In the genomic region with DNA sequence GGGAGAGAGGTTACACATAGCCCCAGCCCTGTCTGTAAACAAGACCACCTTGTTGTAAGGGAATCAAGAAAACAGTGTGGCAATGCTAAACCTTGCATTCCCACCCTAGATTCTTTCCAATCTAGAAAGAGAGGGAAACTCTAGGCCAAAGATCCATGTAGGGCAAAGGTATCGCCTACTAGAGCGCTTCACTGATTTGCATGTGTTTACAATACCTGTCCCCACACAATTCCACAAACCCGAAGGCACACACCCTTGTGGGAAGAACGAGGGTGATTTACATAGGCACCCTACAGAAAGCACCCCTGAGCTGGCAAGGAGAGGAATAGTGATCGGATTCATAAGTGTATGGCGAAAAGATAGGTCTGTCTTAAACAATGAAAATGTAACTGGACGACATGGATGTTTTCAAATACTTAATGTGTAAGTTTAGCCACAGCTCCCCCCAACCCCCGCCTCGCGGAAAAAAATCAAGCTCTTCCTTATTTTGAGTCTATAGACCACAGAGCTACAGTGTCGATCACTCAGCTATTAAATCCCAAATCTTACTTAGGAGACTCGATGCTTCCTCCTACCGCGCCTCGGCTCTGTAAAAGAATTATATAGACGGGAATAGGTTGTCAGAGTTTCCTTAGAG, we compare ENCODE assay signal across 8 mouse cellular contexts. TPM values are rescaled to one million over a fixed set of nuclear protein-coding genes. Genes with fewer than 3 reads are reported as not detected.
A peak's percentile ranks its signal among the peaks of the same experiment; 100 is the strongest.
DNase-seq lines count a peak whose midpoint lies in the region; ATAC-seq and TF ChIP-seq lines count a peak whose summit lies in the region.

No protein-coding gene starts in this region.

- TF ChIP-seq CTCF in CH12.LX (conservative IDR thresholded peaks at IDR 0.05 in 1 of 2, IDR thresholded peaks at IDR 0.05 in 1 of 2; ENCODE audit: low read depth in 2 of 2, low read length in 2 of 2) = no peak

- dilution Hi-C loops in CH12.LX (cut with MboI; ENCODE audit: extremely low pct_ligation_motif_present, extremely low pct_unique_long_range_greater_than_20kb, low sequenced_read_pairs) = no loop called here

- H3K4me3 ChIP-seq in heart, embryonic 14.5 days (ENCODE audit: control insufficient read depth in 1 of 2, insufficient read depth in 1 of 2, low read depth in 1 of 2, low read length in 2 of 2) = peak overlapping the region; percentile 67 to 80; a peak in 3 of 4 replicates
- H3K4me3 ChIP-seq in CH12.LX (replicated peaks in 1 of 3; ENCODE audit: low read depth in 2 of 3, low read length in 2 of 3, poor library complexity in 1 of 3) = peak overlapping the region; percentile 67 to 84 (median 72)
- H3K4me3 ChIP-seq in hindbrain, embryonic 14.5 days (replicated peaks; ENCODE audit: low read length) = peak overlapping the region; percentile 41

- H3K4me2 ChIP-seq in heart, embryonic 14.5 days (ENCODE audit: low read length) = peak overlapping the region; percentile 92
- H3K4me2 ChIP-seq in CH12.LX (ENCODE audit: insufficient read depth, low read depth, poor library complexity, severe bottlenecking) = peak overlapping the region; percentile 98
- peak overlapping the region; percentile 85 for H3K4me2 ChIP-seq in hindbrain, embryonic 14.5 days (replicated peaks)

- in situ Hi-C loops in CH12.LX (cut with MboI; ENCODE audit: low pct_ligation_motif_present, low pct_unique_long_range_greater_than_20kb, low sequenced_read_pairs) = no loop called here

- no peaks in the 10 kb centered on the region for H3K36me3 ChIP-seq in heart, embryonic 14.5 days (ENCODE audit: control insufficient read depth, insufficient read depth, low read length)
- H3K36me3 ChIP-seq in CH12.LX (replicated peaks in 1 of 2; ENCODE audit: control insufficient read depth in 1 of 2, insufficient read depth in 1 of 2, low read length in 1 of 2) = peaks cover 0 to 9% of the 10 kb centered on the region in 2 experiments
- H3K36me3 ChIP-seq in hindbrain, embryonic 14.5 days (replicated peaks; ENCODE audit: control insufficient read depth, insufficient read depth) = no peaks in the 10 kb centered on the region

- H3K4me1 ChIP-seq in heart, embryonic 14.5 days (ENCODE audit: control insufficient read depth in 2 of 2, insufficient read depth in 2 of 2, low read length in 2 of 2) = peaks cover 2 to 16% of the 10 kb centered on the region in 2 experiments; a peak in 3 of 4 replicates
- peaks cover 19 to 73% of the 10 kb centered on the region in 2 experiments for H3K4me1 ChIP-seq in CH12.LX (ENCODE audit: control insufficient read depth in 1 of 2, insufficient read depth in 2 of 2)
- H3K4me1 ChIP-seq in hindbrain, embryonic 14.5 days (replicated peaks; ENCODE audit: control insufficient read depth, insufficient read depth, low read length) = peaks cover 6% of the 10 kb centered on the region

- peak overlapping the region; percentile 81 for H3K9ac ChIP-seq in heart, embryonic 14.5 days (ENCODE audit: low read length)
- H3K9ac ChIP-seq in CH12.LX (ENCODE audit: insufficient read depth, low read depth) = peak overlapping the region; percentile 36; the same call in 1 of the 2 replicates
- H3K9ac ChIP-seq in hindbrain, embryonic 14.5 days = no peak overlapping the region

- no peak overlapping the region for H3K27ac ChIP-seq in heart, embryonic 14.5 days (replicated peaks in 1 of 2; ENCODE audit: control insufficient read depth in 1 of 2, insufficient read depth in 1 of 2, low read depth in 2 of 2, low read length in 2 of 2)
- no peak overlapping the region for H3K27ac ChIP-seq in CH12.LX (ENCODE audit: insufficient read depth, low read depth)
- H3K27ac ChIP-seq in hindbrain, embryonic 14.5 days = no peak overlapping the region

- no peaks in the 10 kb centered on the region; the same call in 1 of the 2 replicates for H3K79me2 ChIP-seq in CH12.LX (replicated peaks; ENCODE audit: control insufficient read depth, extremely low read depth, insufficient read depth, poor library complexity, severe bottlenecking)

- no peaks in the 10 kb centered on the region for H3K9me3 ChIP-seq in heart, embryonic 14.5 days (ENCODE audit: control insufficient read depth, low read length)
- peaks cover 3% of the 10 kb centered on the region for H3K9me3 ChIP-seq in CH12.LX (replicated peaks; ENCODE audit: low read length)
- no peaks in the 10 kb centered on the region for H3K9me3 ChIP-seq in hindbrain, embryonic 14.5 days (ENCODE audit: control insufficient read depth, low read length)

- ATAC-seq in heart, embryonic 14.5 days (ENCODE audit: insufficient number of reproducible peaks, insufficient read depth, low FRiP score, low read depth) = no peak
- no peak for ATAC-seq in hindbrain, embryonic 14.5 days (ENCODE audit: low FRiP score)
- ATAC-seq in megakaryocyte, adult 5-6 weeks (ENCODE audit: poor library complexity, severe bottlenecking) = peak; percentile 23; the same call in 1 of the 2 replicates

- TF ChIP-seq EP300 in CH12.LX (IDR thresholded peaks at IDR 0.05; ENCODE audit: low read length) = no peak

- intact Hi-C loops in heart, postnatal 25 days (cut with DNase I) = no loop called here

- TF ChIP-seq POLR2A in CH12.LX (IDR thresholded peaks at IDR 0.05; ENCODE audit: low read depth, low read length) = no peak

- no peak for TF ChIP-seq RAD21 in CH12.LX (IDR thresholded peaks at IDR 0.05; ENCODE audit: low read depth, low read length)

- no peaks in the 10 kb centered on the region for H3K27me3 ChIP-seq in heart, embryonic 14.5 days (ENCODE audit: control insufficient read depth, insufficient read depth, low read length)
- H3K27me3 ChIP-seq in CH12.LX (replicated peaks) = no peaks in the 10 kb centered on the region
- H3K27me3 ChIP-seq in hindbrain, embryonic 14.5 days (ENCODE audit: control insufficient read depth, insufficient read depth, low read length) = peaks cover 24% of the 10 kb centered on the region

- no peak for DNase-seq in heart, postnatal 25 days (ENCODE audit: low spot score)
- no peak for DNase-seq in CH12.LX (ENCODE audit: extremely low read depth)
- DNase-seq in hindbrain, embryonic 14.5 days (ENCODE audit: low spot score) = no peak
- no peak for DNase-seq in adrenal gland, adult 18-20 months (ENCODE audit: low spot score in 2 of 2)
- DNase-seq in right cerebral cortex, postnatal 10 days (ENCODE audit: low spot score in 2 of 2) = no peak
- no peak for DNase-seq in cerebellum, postnatal 10 days

- 37% methylated on average over 16 of the region's 16 CpGs for WGBS in heart, embryonic 14.5 days
- WGBS in hindbrain, embryonic 14.5 days = 26% methylated on average over 16 of the region's 16 CpGs

TF ChIP-seq in CH12.LX, 34 proteins besides CTCF, POLR2A, EP300 and RAD21:
- TF ChIP-seq SIN3A (IDR thresholded peaks at IDR 0.05; ENCODE audit: low read length) = 0 out of 2 replicates have a peak, but pooled peaks have one; percentile 10
- 0 out of 2 replicates have a peak, but pooled peaks have one; percentile 18 for TF ChIP-seq ZNF384 (IDR thresholded peaks at IDR 0.05; ENCODE audit: low read depth, low read length)
- TF ChIP-seq PAX5 (IDR thresholded peaks at IDR 0.05; ENCODE audit: low read length) = no peak

RNA-seq across cellular contexts. Expression of a gene that starts 1.1 kb away (rescaled TPM):
- 17.7 and 18.7 TPM in 2 replicates for polyA plus RNA-seq in heart, embryonic 14.5 days (2014; fragmentation: Nextera tagmentation; extraction: Ambion mirVana)
- total RNA-seq in heart, postnatal 25 days (2021) = 10 to 100 TPM; 13.9 to 15.8 TPM
- total RNA-seq in CH12.LX (2012; rRNA removed) = 7.9 and 11.4 TPM in 2 replicates
- total RNA-seq in CH12.LX (2014; rRNA removed) = 20.1 and 21.5 TPM in 2 replicates
- 25.6 and 25.9 TPM in 2 replicates for polyA plus RNA-seq in CH12.LX (2012; ENCODE audit: insufficient read length, low read depth)
- 7.6 and 8.8 TPM in 2 replicates for polyA plus RNA-seq in hindbrain, embryonic 14.5 days (2014; fragmentation: Nextera tagmentation; extraction: Ambion mirVana)
- total RNA-seq in megakaryocyte, adult 5-6 weeks (2015) = 33.4 and 38.9 TPM in 2 replicates
- 56.6 and 64.5 TPM in 2 replicates for total RNA-seq in megakaryocyte, adult 5-6 weeks (2017)
- 1 to 10 TPM; 2.0 to 2.5 TPM for total RNA-seq in adrenal gland, adult 18-20 months (2021)

RNA-seq across cellular contexts. Expression of a gene that starts 47.0 kb away (rescaled TPM):
- 35.6 and 36.5 TPM in 2 replicates for polyA plus RNA-seq in heart, embryonic 14.5 days (2014; fragmentation: Nextera tagmentation; extraction: Ambion mirVana)
- 100 to 1,000 TPM; 143 to 145 TPM for total RNA-seq in heart, postnatal 25 days (2021)
- total RNA-seq in CH12.LX (2012; rRNA removed) = 11.0 and 12.6 TPM in 2 replicates
- total RNA-seq in CH12.LX (2014; rRNA removed) = 26.2 and 27.5 TPM in 2 replicates
- 27.9 and 34.6 TPM in 2 replicates for polyA plus RNA-seq in CH12.LX (2012; ENCODE audit: insufficient read length, low read depth)
- 24.6 and 29.6 TPM in 2 replicates for polyA plus RNA-seq in hindbrain, embryonic 14.5 days (2014; fragmentation: Nextera tagmentation; extraction: Ambion mirVana)
- total RNA-seq in megakaryocyte, adult 5-6 weeks (2015) = 61.0 and 75.2 TPM in 2 replicates
- 70.6 and 73.8 TPM in 2 replicates for total RNA-seq in megakaryocyte, adult 5-6 weeks (2017)
- total RNA-seq in adrenal gland, adult 18-20 months (2021) = 10 to 100 TPM; 54.9 to 60.7 TPM
